Mouse (Mus musculus) telencephalon, adult 2 months (tissue): ENCODE data around the gene Cdkn1c.
A peak's percentile ranks its signal among the peaks of the same experiment; 100 is the strongest.

Experiments
- DNase-seq: peaks from one replicate; pipeline ENCODE4 v3.0.0-alpha.2; 2011; ENCODE audit warnings: low read depth, low spot score

Cdkn1c gene

GRCm38 (mm10) chr7:143473347-143474101 is 12.7 kb upstream of the Cdkn1c start, which contains the start of gene Slc22a18:
TSS of gene Slc22a18 (plus strand) at chr7:143473736.
- DNase-seq, result no peak

- peak; percentile 29 for DNase-seq
These were observed 9.1 kb upstream of the Cdkn1c start for GRCm38 (mm10) chr7:143469946-143470345.

DNA sequence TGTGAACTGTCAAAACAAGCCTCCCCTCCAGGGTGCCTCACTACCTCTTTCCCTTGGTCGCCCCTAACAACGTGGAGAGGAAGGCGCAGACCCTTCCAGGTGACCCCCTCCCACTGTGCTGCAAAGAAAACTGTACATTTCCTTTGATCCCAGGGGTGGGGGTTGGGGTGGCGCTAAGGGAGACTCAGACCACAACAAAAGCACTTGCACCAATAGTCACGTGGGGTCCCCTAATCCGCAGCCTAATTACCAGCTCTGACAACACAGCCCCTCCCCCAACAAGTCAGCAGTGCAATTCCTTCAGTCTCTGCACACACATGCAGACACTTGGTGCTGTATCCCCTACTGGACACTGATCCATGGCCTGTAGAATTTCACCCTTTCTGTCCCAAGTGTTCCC is 6.9 kb upstream of the Cdkn1c start:
- DNase-seq, result no peak

GRCm38 (mm10) chr7:143466099-143466677 is 5.3 kb upstream of the Cdkn1c start:
- no peak for DNase-seq

DNA sequence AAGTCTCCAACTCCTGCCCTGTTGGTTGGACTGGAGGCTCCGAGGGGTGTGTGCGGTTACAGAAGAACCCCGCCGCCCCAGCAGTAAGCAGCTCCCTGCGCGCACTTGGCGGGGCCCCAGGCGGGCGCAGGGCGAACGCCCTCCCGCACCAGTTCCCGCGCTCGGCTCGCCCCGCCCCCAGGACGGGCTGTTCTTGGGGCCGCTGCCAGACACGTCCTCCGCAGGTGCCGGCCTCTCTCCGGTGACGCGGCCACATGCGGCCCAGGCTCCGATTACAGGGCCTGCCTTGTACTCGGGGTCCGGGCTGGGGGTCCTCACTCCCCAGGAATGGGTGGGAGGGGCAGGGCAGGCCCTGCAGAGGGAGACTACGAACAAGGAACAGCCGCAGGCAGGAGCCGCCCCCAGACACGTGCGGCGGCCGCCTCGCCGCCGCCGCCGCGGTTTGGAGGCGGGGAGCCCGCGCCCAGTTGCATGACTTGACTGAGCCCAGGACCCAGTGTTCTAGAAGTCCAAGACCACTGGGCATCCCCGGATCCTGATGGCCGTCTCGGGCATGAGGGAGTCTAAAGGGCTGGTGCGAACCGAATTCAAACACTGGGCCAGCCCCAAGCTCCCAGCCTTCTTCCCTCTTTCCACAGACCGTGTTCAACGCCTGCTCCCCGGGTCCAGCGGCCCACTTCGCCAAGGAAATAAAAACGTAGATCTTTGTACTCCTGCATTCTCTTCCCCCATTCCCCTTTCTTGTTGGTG is 4.1 kb upstream of the Cdkn1c start:
- no peak for DNase-seq

GRCm38 (mm10) chr7:143463865-143464415 is 3.1 kb upstream of the Cdkn1c start:
- DNase-seq, result no peak

DNA sequence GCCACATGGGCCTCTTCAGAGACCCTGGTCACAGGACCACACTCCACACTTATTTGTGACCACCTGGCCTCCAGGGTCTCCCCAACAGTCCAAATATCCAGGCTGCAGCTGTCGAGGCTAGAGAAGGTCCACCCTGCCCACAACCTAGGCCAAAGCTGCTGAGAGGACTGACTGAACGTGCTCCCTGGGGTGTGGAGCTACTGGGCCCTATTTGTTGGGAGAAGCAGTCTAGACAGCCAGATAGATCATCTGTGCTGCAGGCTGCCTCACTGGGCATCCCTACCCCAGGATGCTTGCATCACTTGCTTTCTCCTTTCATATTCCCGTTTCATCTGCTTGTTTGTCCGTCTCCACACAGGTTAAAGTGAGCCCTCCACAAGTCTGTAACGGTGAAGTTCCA is 1.7 kb upstream of the Cdkn1c start:
- no peak for DNase-seq

GRCm38 (mm10) chr7:143461920-143462319 is 1.1 kb upstream of the Cdkn1c start:
- DNase-seq, result no peak

- no peak for DNase-seq
These were observed 532 bp upstream of the Cdkn1c start for GRCm38 (mm10) chr7:143461294-143461870.

DNA sequence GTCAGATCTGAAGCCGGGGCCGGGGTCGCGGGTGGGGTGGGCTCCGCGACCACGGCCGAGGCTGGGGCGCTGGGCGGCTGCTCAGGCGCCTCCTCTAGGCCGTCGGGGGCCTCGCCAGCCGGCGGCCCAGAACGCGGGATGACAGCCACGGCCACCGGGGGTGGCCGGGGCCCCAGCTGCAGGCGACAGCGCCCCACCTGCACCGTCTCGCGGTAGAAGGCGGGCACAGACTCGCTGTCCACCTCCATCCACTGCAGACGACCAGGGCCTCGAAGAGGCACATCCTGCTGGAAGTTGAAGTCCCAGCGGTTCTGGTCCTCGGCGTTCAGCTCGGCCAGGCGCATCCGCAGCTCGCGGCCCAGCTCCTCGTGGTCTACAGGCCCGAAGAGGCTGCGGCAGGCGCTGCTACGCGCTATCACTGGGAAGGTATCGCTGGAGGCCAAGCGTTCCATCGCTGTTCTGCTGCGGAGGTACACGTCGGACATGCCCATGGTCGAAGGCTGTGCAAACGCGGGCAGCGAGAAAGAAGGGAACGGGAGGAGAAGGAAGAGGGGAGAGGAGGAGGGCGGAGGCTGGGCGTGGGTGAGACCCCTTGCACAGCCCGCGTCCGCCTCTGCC is 524 bp downstream of the Cdkn1c start:
- DNase-seq, result no peak

DNA sequence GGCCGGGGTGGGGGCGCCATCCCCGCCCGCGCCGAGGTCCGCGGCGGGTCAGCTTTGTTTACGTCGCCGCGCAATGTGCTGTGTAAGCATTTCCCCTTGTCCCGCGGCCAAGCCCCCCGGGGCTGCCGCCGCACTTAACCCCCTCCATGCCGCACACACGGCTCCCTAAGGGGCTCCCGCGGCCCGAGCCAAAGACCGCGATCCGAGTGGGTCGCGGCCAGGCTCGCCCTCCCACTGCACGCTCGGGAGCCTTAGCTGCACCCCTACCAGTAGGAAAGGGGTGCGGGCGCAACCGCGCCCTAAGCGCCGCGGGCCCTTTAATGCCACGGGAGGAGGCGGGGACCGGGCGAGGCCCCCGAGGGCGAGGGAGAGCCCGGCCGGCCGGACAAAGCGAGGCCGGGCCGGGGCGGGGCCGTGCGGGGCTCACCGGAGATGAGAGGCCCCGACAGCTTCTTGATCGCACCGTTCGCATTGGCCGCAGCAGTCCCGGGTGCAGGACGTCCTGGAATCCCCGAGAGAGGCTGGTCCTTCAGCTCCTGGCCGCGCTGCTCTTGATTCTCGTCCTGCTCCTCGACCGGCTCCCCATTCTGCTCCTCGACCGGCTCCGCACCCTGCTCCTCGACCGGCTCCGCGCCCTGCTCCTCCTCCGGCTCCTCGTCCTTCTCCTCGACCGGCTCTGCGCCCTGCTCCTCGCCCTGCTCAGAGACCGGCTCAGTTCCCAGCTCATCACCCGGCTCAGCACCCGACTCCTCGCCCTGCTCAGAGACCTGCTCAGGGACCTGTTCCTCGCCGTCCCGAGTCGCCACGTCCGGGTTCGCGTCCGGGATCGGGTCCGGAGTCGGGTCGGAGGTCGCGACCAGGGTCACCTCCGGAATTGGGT is 1.3 kb downstream of the Cdkn1c start:
- no peak for DNase-seq

DNA sequence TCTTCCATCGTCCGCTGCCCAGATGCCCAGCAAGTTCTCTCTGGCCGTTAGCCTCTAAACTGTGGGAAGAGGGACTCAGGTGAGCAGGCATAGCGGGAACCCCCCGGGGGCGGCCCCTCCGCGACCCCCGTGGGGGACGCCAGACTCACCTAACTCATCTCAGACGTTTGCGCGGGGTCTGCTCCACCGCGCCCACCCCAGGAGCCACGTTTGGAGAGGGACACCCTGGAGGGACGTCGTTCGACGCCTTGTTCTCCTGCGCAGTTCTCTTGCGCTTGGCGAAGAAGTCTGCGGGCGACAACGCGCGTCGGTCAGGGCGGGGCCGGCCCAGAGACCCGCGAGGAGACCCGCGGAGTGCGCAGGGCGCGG is 1.9 kb downstream of the Cdkn1c start:
- no peak for DNase-seq

- DNase-seq, result no peak
These were observed 13.7 kb downstream of the Cdkn1c start for GRCm38 (mm10) chr7:143447130-143447529.

GRCm38 (mm10) chr7:143445651-143446460 is 15.0 kb downstream of the Cdkn1c start:
- no peak for DNase-seq

DNA sequence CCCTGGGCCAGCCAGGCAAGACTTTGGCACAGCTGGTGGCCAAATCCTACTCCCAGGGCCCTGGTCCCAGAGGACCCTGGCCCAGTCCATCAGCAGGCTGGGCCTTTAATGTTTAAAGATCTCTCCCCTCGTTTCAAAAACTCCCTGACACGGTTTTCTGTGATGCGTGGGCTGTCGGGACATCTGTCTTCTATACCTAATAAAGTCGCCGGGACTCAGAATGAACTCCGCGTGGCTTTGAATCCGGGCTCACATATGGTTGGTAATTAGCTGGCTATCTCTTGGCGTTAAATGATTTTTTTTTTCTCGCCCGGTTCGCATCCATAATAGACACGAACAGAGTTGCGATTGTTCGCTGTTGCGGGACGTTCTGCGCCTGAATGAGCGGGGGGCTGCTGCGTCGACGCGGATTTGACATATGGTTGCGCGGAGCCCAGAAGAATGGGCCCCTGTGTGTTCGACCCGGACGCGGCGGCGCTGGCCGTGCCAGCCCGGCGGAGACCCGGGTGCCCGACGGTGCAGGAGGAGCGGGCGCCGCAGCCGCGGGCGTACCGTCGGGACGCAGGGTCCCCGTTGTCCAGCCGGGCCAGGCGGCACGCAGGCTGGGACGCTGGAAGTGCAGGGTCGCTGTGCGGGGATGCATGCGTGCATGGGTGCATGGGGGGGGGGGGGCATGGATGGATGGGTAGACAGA is 15.7 kb downstream of the Cdkn1c start:
- DNase-seq, result no peak

DNA sequence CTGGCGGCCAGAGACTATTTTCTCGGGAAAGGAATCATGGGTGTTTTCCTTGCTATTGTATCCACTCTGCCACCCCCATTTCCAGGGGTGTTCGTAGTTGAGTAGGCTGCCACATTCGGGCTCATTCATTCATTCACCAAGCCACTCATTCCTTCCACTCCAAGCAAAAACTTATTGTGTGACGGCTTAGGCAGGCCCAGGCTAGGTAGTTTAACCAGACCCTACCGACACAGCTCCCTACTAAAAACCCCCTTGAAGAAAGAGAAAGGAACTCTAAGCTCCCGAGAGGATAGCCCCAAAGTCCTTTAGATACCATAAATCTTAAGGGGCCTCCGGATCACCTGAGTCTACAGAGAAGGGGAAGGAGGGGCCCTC is 16.3 kb downstream of the Cdkn1c start:
- no peak for DNase-seq

DNA sequence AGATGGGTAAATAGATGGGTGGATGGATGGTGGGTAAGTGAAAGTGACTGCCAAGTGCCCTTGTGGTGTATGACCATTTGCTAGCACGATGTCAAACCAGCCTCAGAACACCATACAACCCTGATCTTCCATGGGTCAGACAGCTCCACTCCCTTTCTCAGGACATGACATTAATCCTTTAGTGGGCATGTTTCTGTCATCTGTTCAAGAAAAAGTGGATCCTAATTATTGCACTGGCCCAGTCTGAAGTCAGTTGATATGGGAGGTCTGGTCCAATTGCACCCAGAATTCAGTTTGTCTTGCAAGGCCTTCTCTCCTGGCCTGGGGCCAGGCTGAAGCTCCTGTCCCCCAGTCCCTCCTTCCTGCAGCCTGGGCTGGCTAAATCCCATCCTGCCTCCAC is 21.9 kb downstream of the Cdkn1c start:
- no peak for DNase-seq

- no peak for DNase-seq
These were observed 22.8 kb downstream of the Cdkn1c start for GRCm38 (mm10) chr7:143437894-143438581.
